Mouse (Mus musculus) olfactory bulb, adult 2 months (tissue): ENCODE results near the gene 2310061I04Rik. TPM values are rescaled to one million over a fixed set of nuclear protein-coding genes. Genes with fewer than 3 reads are reported as not detected.
A peak's percentile ranks its signal among the peaks of the same experiment; 100 is the strongest.

ENCODE experiments used
- H3K27ac ChIP-seq: fragments of 200-500 bp; 2 replicates; pipeline ENCODE4 v1.5.1; 2012; ENCODE audit warnings: low read depth, low read length; ENCODE audit not compliant: insufficient read depth
- H3K4me1 ChIP-seq: fragments of 200-500 bp; 2 replicates; pipeline ENCODE4 v1.6.1; 2012; ENCODE audit warnings: low read length; ENCODE audit not compliant: control insufficient read depth, insufficient read depth
- H3K4me3 ChIP-seq: fragments of 200-500 bp; 2 replicates; pipeline ENCODE4 v1.5.1; 2012; ENCODE audit warnings: mild to moderate bottlenecking, low read depth, low read length, moderate library complexity; ENCODE audit not compliant: insufficient read depth
- CTCF ChIP-seq: fragments of 200-500 bp; IDR thresholded peaks from 2 replicates; pipeline ENCODE4 v1.5.1; 2012; ENCODE audit warnings: low read depth, mild to moderate bottlenecking, low read length, moderate library complexity; ENCODE audit not compliant: insufficient read depth
- POLR2A ChIP-seq: fragments of 200-500 bp; IDR thresholded peaks from 2 replicates; pipeline ENCODE4 v1.6.1; 2012; ENCODE audit warnings: mild to moderate bottlenecking, low read depth, low read length, moderate library complexity; ENCODE audit not compliant: insufficient read depth
- WGBS: fragments of 180-500 bp; shearing (Covaris S2); methylation state at CpG from one replicate; pipeline ENCODE4 v1.1.7; 2018; 5-methylcytosine and 5-hydroxymethylcytosine counted together
- polyA plus RNA-seq: library from polyadenylated mRNA; stranded (reverse); fragments of >200 nt; gene quantifications from 2 replicates; pipeline ENCODE4 v1.2.4, GENCODE M21; 2012; ENCODE audit warnings: low replicate concordance; ENCODE audit not compliant: missing spikeins, insufficient read depth, insufficient read length

2310061I04Rik gene
- polyA plus RNA-seq, 1 experiment = not detected

DNA sequence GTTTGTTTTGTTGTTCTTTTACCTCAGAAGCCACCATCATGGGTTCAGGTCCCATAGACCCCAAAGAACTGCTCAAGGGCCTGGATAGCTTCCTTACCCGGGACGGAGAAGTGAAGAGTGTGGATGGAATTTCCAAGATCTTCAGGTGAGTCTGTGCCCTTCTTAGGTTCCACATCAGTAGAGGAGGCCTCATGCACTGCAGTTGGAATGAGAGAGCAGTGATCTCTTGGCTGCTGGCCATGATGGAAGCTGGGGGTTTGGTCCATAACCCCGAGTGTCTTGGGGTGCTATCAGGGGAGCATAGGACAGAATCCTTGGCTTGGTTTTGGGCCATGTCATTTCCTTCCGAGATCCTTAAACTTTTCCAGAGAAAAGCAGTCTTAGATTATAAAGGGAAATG, 26.1 kb upstream of the 2310061I04Rik start:
- TF ChIP-seq POLR2A = no peak
- TF ChIP-seq CTCF = no peak
- 88% methylated on average over 4 of the region's 4 CpGs for WGBS
- H3K4me3 ChIP-seq = no peak overlapping the region
- no peak overlapping the region; the same call in 1 of the 2 replicates for H3K27ac ChIP-seq
- H3K4me1 ChIP-seq = peaks cover 7% of the 10 kb centered on the region

DNA sequence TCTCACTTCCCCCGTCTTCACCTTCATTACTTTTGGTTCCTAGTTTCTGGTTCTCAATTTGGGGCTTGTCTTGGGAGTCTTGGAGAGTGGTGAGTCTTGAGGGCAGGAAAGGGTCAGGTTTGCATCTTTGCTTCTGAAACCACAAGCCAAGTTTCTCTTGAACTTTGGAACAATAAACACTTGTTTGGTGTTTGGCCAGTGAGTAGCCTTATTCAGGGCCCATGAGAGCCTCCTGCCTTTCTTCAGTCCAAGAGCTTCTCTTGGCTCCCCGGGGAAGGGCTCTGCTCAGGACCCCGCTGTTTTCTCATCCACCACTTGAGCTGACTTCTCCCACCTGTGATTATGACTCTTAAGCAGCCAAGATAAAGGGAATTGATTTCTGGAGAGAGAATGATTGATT, 25.3 kb upstream of the 2310061I04Rik start:
- WGBS = 41% methylated on average over 3 of the region's 3 CpGs
- Histone ChIP-seq H3K4me3 (no peak overlapping the region), H3K4me1 (peaks cover 7% of the 10 kb centered on the region), H3K27ac (no peak overlapping the region)
- TF ChIP-seq POLR2A (no peak), CTCF (no peak)

DNA sequence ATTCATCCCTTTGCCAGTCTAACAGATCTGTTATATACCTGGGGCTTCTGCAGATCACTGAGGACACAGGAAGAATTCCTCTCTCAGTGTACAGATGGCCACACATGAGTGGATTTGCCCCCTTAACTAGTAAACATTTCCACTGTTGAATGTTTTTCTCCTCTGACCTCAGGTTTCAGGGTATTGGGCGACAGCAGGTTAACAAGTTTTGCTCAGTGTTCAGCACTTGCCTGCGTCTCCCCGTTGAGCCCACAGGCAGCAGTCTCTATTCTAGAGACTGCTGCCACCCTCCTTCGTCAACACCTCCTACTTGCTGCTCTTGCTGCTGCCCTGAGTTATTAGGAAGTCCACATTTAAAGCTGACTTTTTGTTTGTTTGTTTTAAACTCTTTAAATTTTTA, 24.5 kb upstream of the 2310061I04Rik start:
- no peak for TF ChIP-seq POLR2A
- TF ChIP-seq CTCF = no peak
- WGBS = 31% methylated on average over 4 of the region's 4 CpGs
- Histone ChIP-seq H3K27ac (no peak overlapping the region), H3K4me3 (no peak overlapping the region), H3K4me1 (peaks cover 7% of the 10 kb centered on the region)

DNA sequence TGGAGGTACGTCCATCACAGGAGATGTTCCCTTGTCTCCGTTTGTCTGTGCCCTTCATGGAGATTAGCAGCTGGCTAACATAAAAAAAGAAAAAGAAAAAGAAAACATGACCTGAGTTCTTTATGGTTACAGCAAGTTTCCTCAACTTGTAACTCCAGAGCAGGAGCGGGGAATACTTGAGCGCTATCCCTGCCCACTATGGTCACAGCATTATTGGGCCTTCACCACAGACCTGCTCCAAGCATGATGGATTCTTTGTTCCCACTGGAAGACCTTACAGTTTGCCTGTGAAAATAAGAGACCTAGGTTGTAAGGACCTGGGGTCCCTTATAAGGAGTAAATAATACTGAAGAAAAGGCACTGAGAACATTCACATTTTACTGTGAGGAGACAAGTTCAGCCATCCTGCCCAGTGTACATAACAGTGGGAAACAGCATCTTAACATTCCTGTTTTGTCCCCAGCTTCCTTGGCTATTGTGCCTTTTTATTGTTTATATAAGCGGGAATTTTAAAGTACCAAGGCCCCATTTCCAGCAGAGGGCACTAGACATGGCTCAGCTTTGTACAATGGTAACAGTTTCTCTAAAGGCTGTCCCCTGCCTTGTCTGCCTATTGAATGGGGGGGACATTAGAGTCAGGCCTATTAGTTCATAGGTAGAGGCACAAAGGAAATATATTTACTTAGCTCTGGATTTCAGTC, 23.8 kb upstream of the 2310061I04Rik start:
- Histone ChIP-seq H3K4me3 (no peak overlapping the region), H3K4me1 (peaks cover 7% of the 10 kb centered on the region), H3K27ac (0 out of 2 replicates have a peak overlapping the region, but pooled peaks have one; percentile 18)
- WGBS = 60% methylated on average over 5 of the region's 5 CpGs
- TF ChIP-seq CTCF (no peak), POLR2A (no peak)

DNA sequence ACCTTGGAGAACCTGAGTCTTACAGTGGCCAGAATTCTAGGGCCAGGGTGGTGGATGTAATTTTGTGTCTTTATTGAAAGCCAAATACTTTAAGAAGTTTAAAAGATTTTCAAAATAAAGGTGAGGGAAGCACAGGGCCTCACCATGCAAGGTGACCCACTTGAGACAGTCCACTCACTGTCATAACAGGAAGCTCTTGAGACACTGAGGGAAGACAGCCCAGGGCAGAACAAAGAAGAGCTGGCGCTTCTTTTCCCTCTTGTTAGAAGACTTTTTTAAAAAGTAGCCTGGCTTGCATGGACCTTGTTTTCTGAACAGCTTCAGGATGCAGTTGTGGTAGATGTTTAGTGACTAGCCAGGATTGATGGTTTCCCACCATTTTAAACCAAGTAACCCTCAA, 23.2 kb upstream of the 2310061I04Rik start:
- 50% methylated on average over 1 of the region's 1 CpGs for WGBS
- Histone ChIP-seq H3K27ac (no peak overlapping the region), H3K4me1 (peaks cover 9% of the 10 kb centered on the region), H3K4me3 (no peak overlapping the region)
- TF ChIP-seq POLR2A = no peak
- TF ChIP-seq CTCF = no peak

DNA sequence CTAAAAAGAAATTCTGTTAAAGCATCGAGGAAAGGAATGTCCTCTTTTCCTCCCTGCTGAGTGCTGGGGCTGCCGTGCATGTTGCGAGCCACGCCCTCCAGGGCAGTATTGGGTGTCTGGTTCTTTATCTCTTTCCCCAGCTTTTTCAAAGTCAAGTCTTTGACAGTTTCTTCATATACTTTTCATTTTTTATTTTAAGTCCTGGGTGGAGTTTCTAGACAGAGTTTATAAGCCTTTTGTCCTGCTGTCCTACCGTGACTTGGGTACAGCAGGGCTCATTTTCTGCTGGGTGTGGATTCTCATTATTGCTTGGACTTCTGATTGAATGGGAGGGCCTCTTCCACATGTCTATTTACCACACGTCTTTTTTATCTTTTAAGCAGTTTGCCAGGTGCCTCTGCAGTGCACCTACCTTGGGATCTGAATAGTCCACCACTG, 22.7 kb upstream of the 2310061I04Rik start:
- TF ChIP-seq CTCF (no peak), POLR2A (no peak)
- WGBS = 18% methylated on average over 6 of the region's 6 CpGs
- H3K27ac ChIP-seq = no peak overlapping the region

DNA sequence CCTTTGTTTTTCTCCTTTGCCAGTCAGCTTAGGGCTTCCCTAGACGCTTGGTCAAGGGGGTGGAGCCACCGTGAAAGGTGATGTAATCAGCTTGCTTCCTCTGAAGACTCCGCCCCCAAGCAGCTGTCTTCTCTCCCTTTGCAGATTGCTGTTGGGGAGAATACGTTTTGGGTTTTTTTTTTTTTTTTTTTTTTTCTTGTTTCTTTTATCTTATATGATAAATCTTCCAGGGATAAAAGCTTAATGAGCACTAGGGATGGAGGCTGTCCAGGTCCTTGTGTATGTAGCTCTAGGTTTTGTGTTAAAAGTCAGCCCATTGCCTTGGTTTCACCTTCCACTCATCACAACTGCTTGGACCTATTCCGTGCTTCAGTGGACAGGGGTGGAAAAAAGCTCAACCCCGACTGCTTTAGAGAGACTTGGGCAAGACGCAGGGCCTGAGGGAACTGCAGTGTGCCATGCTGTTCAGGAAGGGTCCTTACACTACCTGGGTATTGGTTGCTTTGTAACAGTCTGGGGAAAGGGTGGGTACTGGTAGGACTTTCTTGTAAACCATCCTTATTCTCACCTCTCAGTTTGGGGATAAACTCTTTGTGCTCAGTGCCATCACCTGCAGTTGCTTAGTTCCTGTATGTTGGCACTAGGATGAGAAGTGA, 22.0 kb upstream of the 2310061I04Rik start:
- H3K4me1 ChIP-seq = peaks cover 9% of the 10 kb centered on the region
- under 1% methylated on average over 7 of the region's 7 CpGs for WGBS
- H3K4me3 ChIP-seq = peak overlapping the region; percentile 46
- H3K27ac ChIP-seq = peak overlapping the region; percentile 100
- TF ChIP-seq POLR2A = no peak
- TF ChIP-seq CTCF = no peak

More for the DNA sequence above, 22.7 kb upstream of the 2310061I04Rik start:
- peaks cover 9% of the 10 kb centered on the region for H3K4me1 ChIP-seq
- peak overlapping the region; percentile 19; the same call in 1 of the 2 replicates for H3K4me3 ChIP-seq

DNA sequence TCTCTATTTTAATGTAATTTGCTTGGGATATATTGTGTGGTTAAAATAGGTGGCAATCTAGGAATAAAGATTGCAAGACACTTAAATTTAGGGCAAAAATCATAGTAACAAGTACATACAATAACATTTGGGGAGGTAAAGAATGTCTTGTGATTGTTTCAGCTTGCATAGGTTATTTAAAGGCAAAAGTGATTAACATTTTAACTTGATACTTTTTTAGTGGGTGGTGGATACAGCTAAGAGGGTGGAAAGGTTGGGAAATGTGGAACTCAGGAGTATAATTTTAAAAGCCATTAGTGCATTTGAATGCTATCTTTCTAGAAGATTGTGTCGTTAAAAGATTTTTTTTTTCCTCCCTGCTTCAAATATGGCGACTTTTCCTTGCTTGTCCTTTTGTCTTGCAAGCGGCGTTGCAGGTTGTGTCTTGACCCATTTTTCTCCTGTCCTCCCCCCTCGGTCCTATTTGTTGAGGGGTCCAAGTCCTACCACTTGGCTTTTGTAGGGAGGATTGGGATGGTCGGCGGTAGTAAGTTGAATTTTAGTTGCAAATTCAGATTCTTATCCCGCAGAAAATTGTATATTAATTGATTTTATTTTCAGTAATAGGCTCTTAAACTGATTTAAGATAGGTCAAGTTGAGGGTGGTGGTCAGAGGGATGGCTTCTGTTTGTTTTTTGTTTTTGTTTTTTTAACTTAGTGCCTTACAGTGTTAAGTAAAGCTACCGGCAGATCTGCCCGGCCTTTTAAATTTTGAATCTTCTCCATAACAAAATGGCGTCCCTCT, 21.2 kb upstream of the 2310061I04Rik start:
- peak overlapping the region; percentile 65 for H3K4me3 ChIP-seq
- TF ChIP-seq CTCF (no peak), POLR2A (no peak)
- peak overlapping the region; percentile 100 for H3K27ac ChIP-seq
- WGBS = 0% methylated on average over 11 of the region's 11 CpGs
- peaks cover 9% of the 10 kb centered on the region for H3K4me1 ChIP-seq
